Mouse (Mus musculus) G1E (cell line): Measurements from ENCODE around the gene Tec. TPM values are rescaled to one million over a fixed set of nuclear protein-coding genes. Genes with fewer than 3 reads are reported as not detected.

ENCODE experiments used
- ATAC-seq: 2 replicates; pipeline ENCODE4 v1.8.0; 2016; ENCODE audit warnings: mild to moderate bottlenecking; ENCODE audit not compliant: insufficient number of reproducible peaks, poor library complexity, low FRiP score, severe bottlenecking; ENCODE audit errors: extremely low read depth
- DNase-seq: peaks from one replicate; pipeline ENCODE4 v3.0.0; 2012; ENCODE audit warnings: low spot score
- H3K27me3 ChIP-seq: 2 replicates; pipeline ENCODE4 v1.6.1; 2012; ENCODE audit warnings: mild to moderate bottlenecking, low read length, inconsistent platforms; ENCODE audit not compliant: insufficient read depth
- H3K36me3 ChIP-seq: replicated peaks from 2 replicates; pipeline ENCODE3; 2012; ENCODE audit warnings: mild to moderate bottlenecking, inconsistent platforms
- H3K4me1 ChIP-seq: 2 replicates; pipeline ENCODE4 v1.6.1; 2012; ENCODE audit warnings: low read depth, low read length, inconsistent platforms, mixed read lengths; ENCODE audit not compliant: insufficient read depth
- H3K4me3 ChIP-seq: 2 replicates; pipeline ENCODE4 v1.5.1; 2012; ENCODE audit warnings: low read depth, mild to moderate bottlenecking, inconsistent platforms, low read length, moderate library complexity, mixed read lengths
- H3K9me3 ChIP-seq: replicated peaks from 2 replicates; pipeline ENCODE4 v1.6.1; 2012; ENCODE audit warnings: inconsistent platforms
- CTCF ChIP-seq: IDR thresholded peaks from 2 replicates; pipeline ENCODE4 v1.5.1; 2012; ENCODE audit warnings: low read depth, low read length, inconsistent platforms, mixed read lengths
- GATA1 ChIP-seq: IDR thresholded peaks from 2 replicates; pipeline ENCODE4 v1.6.1; 2012; ENCODE audit warnings: borderline replicate concordance, low read length, inconsistent platforms, mixed read lengths
- GATA2 ChIP-seq: IDR thresholded peaks from 2 replicates; pipeline ENCODE4 v1.6.1; 2012; ENCODE audit warnings: low read depth, low read length, inconsistent platforms, borderline replicate concordance
- POLR2AphosphoS5 ChIP-seq: IDR thresholded peaks from 2 replicates; pipeline ENCODE4 v1.6.1; 2012; ENCODE audit warnings: low read depth, low read length, inconsistent platforms; ENCODE audit not compliant: insufficient replicate concordance
- TAL1 ChIP-seq: conservative IDR thresholded peaks from 2 replicates; pipeline ENCODE4 v1.6.1; 2012; ENCODE audit warnings: low read depth, low read length, inconsistent platforms, mixed read lengths
- polyA plus RNA-seq: library from polyadenylated mRNA; stranded (reverse); fragments of >175 nt; gene quantifications from 2 replicates; pipeline ENCODE4 v1.2.3, GENCODE M21; 2012
- total RNA-seq, 2 experiments: library from RNA; stranded (forward) in 1 of 2; stranded (reverse) in 1 of 2; fragments of 200-1000 nt in 1 of 2; fragments of >200 nt in 1 of 2; fragmentation: Nextera tagmentation in 1 of 2; gene quantifications; 2 replicates each; pipeline ENCODE4 v1.2.3; 2014 to 2017

The Tec gene
- total and polyA plus RNA-seq, 3 experiments: 2.9 to 91.6 (median 45.7) TPM

GRCm38 (mm10) chr5:72706722-72707121 is 161.6 kb downstream of the Tec start:
- Histone ChIP-seq H3K27me3 (peaks cover 12% of the 10 kb centered on the region), H3K4me3 (no peak overlapping the region), H3K4me1 (peaks cover 13% of the 10 kb centered on the region), H3K36me3 (no peaks in the 10 kb centered on the region), H3K9me3 (no peaks in the 10 kb centered on the region)
- DNase-seq (no peak), ATAC-seq (no peak)
- no peak for TF ChIP-seq POLR2AphosphoS5
- no peak for TF ChIP-seq GATA1
- TF ChIP-seq GATA2: no peak
- TF ChIP-seq TAL1: no peak
- TF ChIP-seq CTCF: no peak

DNA sequence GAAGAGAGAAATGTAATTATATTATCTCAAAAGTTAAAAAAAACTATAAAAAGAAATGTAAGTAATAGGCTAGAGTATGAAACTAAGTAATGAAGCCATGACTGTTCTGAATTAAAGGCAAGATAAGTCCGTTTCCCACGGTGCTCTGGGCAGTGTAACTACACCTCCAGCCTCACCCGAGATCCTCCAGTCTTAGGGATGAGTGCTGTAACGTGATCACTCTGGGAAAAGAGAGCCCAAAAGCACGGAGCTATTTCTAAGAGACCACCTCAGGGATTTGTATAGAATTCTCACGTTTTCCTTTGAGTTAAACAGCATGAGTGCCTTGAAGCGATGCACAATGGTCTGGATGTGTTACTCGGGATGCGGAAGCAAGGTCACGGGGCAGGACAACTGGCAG is 162.2 kb downstream of the Tec start:
- no peak overlapping the region for H3K4me3 ChIP-seq
- TF ChIP-seq GATA2 (no peak), GATA1 (no peak), TAL1 (no peak), POLR2AphosphoS5 (no peak), CTCF (no peak)
- DNase-seq (no peak), ATAC-seq (no peak)
- no peaks in the 10 kb centered on the region for H3K36me3 ChIP-seq
- H3K4me1 ChIP-seq: peaks cover 11% of the 10 kb centered on the region
- H3K9me3 ChIP-seq: 0 out of 2 replicates have a peak, but pooled peaks cover 2% of the 10 kb centered on the region
- H3K27me3 ChIP-seq: peaks cover 12% of the 10 kb centered on the region

Other genes starting within 250 kb of the Tec start
- 4.9 TPM in 1 of 2 replicates, not detected in the other for gene Cnga1, start 224.2 kb downstream of the Tec start, total RNA-seq (2014; fragmentation: Nextera tagmentation)
- 0.06 and 0.27 TPM in 2 replicates for gene Cnga1, start 224.2 kb downstream of the Tec start, total RNA-seq (2017)
- gene Cnga1, start 224.2 kb downstream of the Tec start, polyA plus RNA-seq: not detected in 2 replicates
- not detected in 2 replicates for gene Nipal1, start 220.7 kb downstream of the Tec start, total RNA-seq (2014; fragmentation: Nextera tagmentation)
- gene Nipal1, start 220.7 kb downstream of the Tec start, total RNA-seq (2017): 0.05 and 0.17 TPM in 2 replicates
- gene Nipal1, start 220.7 kb downstream of the Tec start, polyA plus RNA-seq: not detected in 2 replicates
- 1.9 and 2.0 TPM in 2 replicates for gene Txk, start 115.7 kb downstream of the Tec start, total RNA-seq (2014; fragmentation: Nextera tagmentation)
- 0.87 and 1.9 TPM in 2 replicates for gene Txk, start 115.7 kb downstream of the Tec start, total RNA-seq (2017)
- not detected in 2 replicates for gene Txk, start 115.7 kb downstream of the Tec start, polyA plus RNA-seq
- gene Slain2, start 45.8 kb upstream of the Tec start, total RNA-seq (2014; fragmentation: Nextera tagmentation): 42.4 and 66.4 TPM in 2 replicates
- gene Slain2, start 45.8 kb upstream of the Tec start, total RNA-seq (2017): 26.2 and 30.4 TPM in 2 replicates
- 7.7 and 9.2 TPM in 2 replicates for gene Slain2, start 45.8 kb upstream of the Tec start, polyA plus RNA-seq
- not detected in 2 replicates for gene Gm10135, start 106.2 kb upstream of the Tec start, total RNA-seq (2014; fragmentation: Nextera tagmentation)
- gene Gm10135, start 106.2 kb upstream of the Tec start, total RNA-seq (2017): not detected in 2 replicates
- not detected in 2 replicates for gene Gm10135, start 106.2 kb upstream of the Tec start, polyA plus RNA-seq
- gene Slc10a4, start 138.4 kb upstream of the Tec start, total RNA-seq (2014; fragmentation: Nextera tagmentation): not detected in 2 replicates
- 0.11 TPM in 1 of 2 replicates, not detected in the other for gene Slc10a4, start 138.4 kb upstream of the Tec start, total RNA-seq (2017)
- gene Slc10a4, start 138.4 kb upstream of the Tec start, polyA plus RNA-seq: not detected in 2 replicates